Mouse (Mus musculus): ENCODE results near the gene Btbd9.

Gene Btbd9

GRCm38 (mm10) chr17:30199374-30200247 is 376.7 kb downstream of the Btbd9 start:
- Histone ChIP-seq H3K36me3 (ENCODE audit: insufficient read depth, low read length) (peaks cover 25% of the 10 kb centered on the region), H3K9me3 (ENCODE audit: low read length) (no peaks in the 10 kb centered on the region), H3K4me3 (replicated peaks; ENCODE audit: low read length) (no peak overlapping the region), H3K4me1 (replicated peaks; ENCODE audit: low read depth, low read length) (peaks cover 52% of the 10 kb centered on the region), H3K27me3 (ENCODE audit: insufficient read depth, low read length) (no peaks in the 10 kb centered on the region)
- TF ChIP-seq CTCF (conservative IDR thresholded peaks at IDR 0.05; ENCODE audit: low read length) = no peak
- TF ChIP-seq POU5F1 (IDR thresholded peaks at IDR 0.05; ENCODE audit: borderline replicate concordance, low read length) = no peak
- no peak for TF ChIP-seq NANOG (IDR thresholded peaks at IDR 0.05; ENCODE audit: borderline replicate concordance, low read length)

- Histone ChIP-seq H3K9me3 (ENCODE audit: low read length) (no peaks in the 10 kb centered on the region), H3K4me1 (replicated peaks; ENCODE audit: low read depth, low read length) (peaks cover 40% of the 10 kb centered on the region), H3K36me3 (ENCODE audit: insufficient read depth, low read length) (peaks cover 36% of the 10 kb centered on the region), H3K4me3 (replicated peaks; ENCODE audit: low read length) (no peak overlapping the region), H3K27me3 (ENCODE audit: insufficient read depth, low read length) (no peaks in the 10 kb centered on the region)
- TF ChIP-seq NANOG (IDR thresholded peaks at IDR 0.05; ENCODE audit: borderline replicate concordance, low read length) = no peak
- TF ChIP-seq CTCF (conservative IDR thresholded peaks at IDR 0.05; ENCODE audit: low read length) = no peak
- no peak for TF ChIP-seq POU5F1 (IDR thresholded peaks at IDR 0.05; ENCODE audit: borderline replicate concordance, low read length)
These were observed 377.9 kb downstream of the Btbd9 start for GRCm38 (mm10) chr17:30198422-30198821.

GRCm38 (mm10) chr17:30197280-30198030 is 378.8 kb downstream of the Btbd9 start:
- Histone ChIP-seq H3K4me3 (replicated peaks; ENCODE audit: low read length) (no peak overlapping the region), H3K27me3 (ENCODE audit: insufficient read depth, low read length) (no peaks in the 10 kb centered on the region), H3K36me3 (ENCODE audit: insufficient read depth, low read length) (peaks cover 45% of the 10 kb centered on the region), H3K9me3 (ENCODE audit: low read length) (no peaks in the 10 kb centered on the region), H3K4me1 (replicated peaks; ENCODE audit: low read depth, low read length) (peaks cover 34% of the 10 kb centered on the region)
- TF ChIP-seq POU5F1 (IDR thresholded peaks at IDR 0.05; ENCODE audit: borderline replicate concordance, low read length) (no peak), CTCF (conservative IDR thresholded peaks at IDR 0.05; ENCODE audit: low read length) (no peak), NANOG (IDR thresholded peaks at IDR 0.05; ENCODE audit: borderline replicate concordance, low read length) (no peak)

DNA sequence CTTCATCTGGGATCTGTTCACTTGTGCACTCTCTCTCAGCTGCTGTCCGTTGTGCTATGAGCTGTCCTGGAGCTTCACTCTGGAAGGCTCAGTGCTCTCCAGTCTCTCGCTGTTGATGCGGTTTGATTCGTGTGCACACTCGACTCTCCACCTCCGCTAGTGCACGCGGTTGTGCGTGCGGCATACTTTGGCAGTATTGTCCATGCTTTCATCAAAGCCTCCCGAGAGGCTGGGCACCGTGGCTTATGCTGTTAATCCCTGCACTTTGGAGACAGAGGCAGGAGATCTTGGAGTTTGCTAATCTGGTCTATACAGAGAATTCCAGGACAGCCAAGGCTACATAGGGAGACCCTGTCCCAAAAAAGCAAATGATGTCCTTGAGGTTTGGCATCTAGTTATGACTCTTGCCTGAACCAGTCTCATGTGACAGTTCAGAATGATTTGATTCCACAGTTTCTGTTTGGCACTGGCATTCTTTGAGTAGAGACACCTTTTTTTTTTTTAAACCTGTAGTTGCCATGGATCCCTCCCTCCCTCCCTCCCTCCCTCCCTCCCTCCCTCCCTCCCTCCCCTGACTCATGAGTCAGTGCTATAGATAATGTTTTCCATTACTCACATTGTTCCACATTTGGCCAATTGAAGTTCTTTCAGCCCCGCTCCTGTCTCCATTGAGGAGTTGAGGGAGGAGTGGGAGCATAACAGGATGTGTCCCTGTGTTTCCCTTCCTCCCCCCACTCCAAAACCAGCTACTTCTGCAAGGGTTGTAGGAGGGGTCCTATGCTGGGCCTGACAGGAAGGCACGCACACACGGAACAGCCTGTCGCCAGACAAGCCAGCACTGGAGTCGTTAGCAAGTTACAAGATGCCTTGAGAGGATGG is 379.6 kb downstream of the Btbd9 start:
- TF ChIP-seq POU5F1 (IDR thresholded peaks at IDR 0.05; ENCODE audit: borderline replicate concordance, low read length) (no peak), CTCF (conservative IDR thresholded peaks at IDR 0.05; ENCODE audit: low read length) (no peak)
- Histone ChIP-seq H3K9me3 (ENCODE audit: low read length) (no peaks in the 10 kb centered on the region), H3K4me1 (replicated peaks; ENCODE audit: low read depth, low read length) (peaks cover 38% of the 10 kb centered on the region), H3K36me3 (ENCODE audit: insufficient read depth, low read length) (peaks cover 45% of the 10 kb centered on the region), H3K27me3 (ENCODE audit: insufficient read depth, low read length) (no peaks in the 10 kb centered on the region), H3K4me3 (replicated peaks; ENCODE audit: low read length) (no peak overlapping the region)

- TF ChIP-seq NANOG (IDR thresholded peaks at IDR 0.05; ENCODE audit: borderline replicate concordance, low read length) (no peak), CTCF (conservative IDR thresholded peaks at IDR 0.05; ENCODE audit: low read length) (no peak), POU5F1 (IDR thresholded peaks at IDR 0.05; ENCODE audit: borderline replicate concordance, low read length) (no peak)
- no peak overlapping the region for H3K4me3 ChIP-seq (replicated peaks; ENCODE audit: low read length)
- no peaks in the 10 kb centered on the region for H3K9me3 ChIP-seq (ENCODE audit: low read length)
These were observed 380.6 kb downstream of the Btbd9 start for GRCm38 (mm10) chr17:30195591-30196183.

GRCm38 (mm10) chr17:30194629-30195445 is 381.5 kb downstream of the Btbd9 start:
- H3K27me3 ChIP-seq (ENCODE audit: insufficient read depth, low read length) = no peaks in the 10 kb centered on the region
- TF ChIP-seq NANOG (IDR thresholded peaks at IDR 0.05; ENCODE audit: borderline replicate concordance, low read length) = no peak
- TF ChIP-seq CTCF (conservative IDR thresholded peaks at IDR 0.05; ENCODE audit: low read length) = no peak
- no peak for TF ChIP-seq POU5F1 (IDR thresholded peaks at IDR 0.05; ENCODE audit: borderline replicate concordance, low read length)
- H3K4me3 ChIP-seq (replicated peaks; ENCODE audit: low read length) = no peak overlapping the region
- no peaks in the 10 kb centered on the region for H3K9me3 ChIP-seq (ENCODE audit: low read length)
- H3K36me3 ChIP-seq (ENCODE audit: insufficient read depth, low read length) = peaks cover 45% of the 10 kb centered on the region
- H3K4me1 ChIP-seq (replicated peaks; ENCODE audit: low read depth, low read length) = peaks cover 45% of the 10 kb centered on the region

More at GRCm38 (mm10) chr17:30195591-30196183, 380.6 kb downstream of the Btbd9 start:
- H3K36me3 ChIP-seq (ENCODE audit: insufficient read depth, low read length) = peaks cover 45% of the 10 kb centered on the region
- no peaks in the 10 kb centered on the region for H3K27me3 ChIP-seq (ENCODE audit: insufficient read depth, low read length)
- peaks cover 45% of the 10 kb centered on the region for H3K4me1 ChIP-seq (replicated peaks; ENCODE audit: low read depth, low read length)

DNA sequence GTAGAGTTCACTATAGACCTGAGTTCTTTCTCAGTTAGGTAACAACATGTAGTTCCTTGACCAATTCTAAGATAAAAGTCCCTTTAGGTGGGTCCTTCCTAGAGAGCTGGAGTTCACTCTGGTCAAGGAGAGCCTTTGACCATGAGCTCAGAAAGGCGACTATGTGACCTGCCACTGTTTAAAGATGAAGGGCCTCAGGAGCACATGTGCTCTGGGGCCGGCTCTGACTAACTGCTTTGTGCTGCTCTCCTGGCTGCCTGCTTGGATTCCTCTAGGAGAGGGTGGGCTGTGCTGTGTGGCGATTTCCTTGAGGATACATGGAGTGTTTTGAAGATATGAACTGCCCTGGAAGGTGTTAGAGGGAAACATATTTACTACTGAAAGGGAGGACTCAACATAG is 382.2 kb downstream of the Btbd9 start:
- Histone ChIP-seq H3K9me3 (ENCODE audit: low read length) (no peaks in the 10 kb centered on the region), H3K36me3 (ENCODE audit: insufficient read depth, low read length) (peaks cover 40% of the 10 kb centered on the region), H3K4me1 (replicated peaks; ENCODE audit: low read depth, low read length) (peaks cover 40% of the 10 kb centered on the region), H3K27me3 (ENCODE audit: insufficient read depth, low read length) (no peaks in the 10 kb centered on the region), H3K4me3 (replicated peaks; ENCODE audit: low read length) (no peak overlapping the region)
- TF ChIP-seq NANOG (IDR thresholded peaks at IDR 0.05; ENCODE audit: borderline replicate concordance, low read length) (no peak), POU5F1 (IDR thresholded peaks at IDR 0.05; ENCODE audit: borderline replicate concordance, low read length) (no peak), CTCF (conservative IDR thresholded peaks at IDR 0.05; ENCODE audit: low read length) (no peak)
